Mouse (Mus musculus) cortical plate, adult 2 months (tissue): ENCODE results near the gene Vps37d. TPM values are rescaled to one million over a fixed set of nuclear protein-coding genes. Genes with fewer than 3 reads are reported as not detected.

ENCODE experiments used
- H3K27ac ChIP-seq: fragments of 200-500 bp; 2 replicates; pipeline ENCODE4 v1.5.1; 2012; ENCODE audit warnings: low read length, control low read depth, inconsistent platforms; ENCODE audit not compliant: insufficient read depth
- H3K4me1 ChIP-seq: fragments of 200-500 bp; 2 replicates; pipeline ENCODE4 v1.6.1; 2011; ENCODE audit warnings: low read length; ENCODE audit not compliant: control insufficient read depth, insufficient read depth
- H3K4me3 ChIP-seq: fragments of 200-500 bp; 2 replicates; pipeline ENCODE4 v1.5.1; 2011; ENCODE audit warnings: mild to moderate bottlenecking, low read length, control low read depth; ENCODE audit not compliant: insufficient read depth
- CTCF ChIP-seq: fragments of 200-500 bp; IDR thresholded peaks from 2 replicates; pipeline ENCODE4 v1.5.1; 2011; ENCODE audit warnings: mild to moderate bottlenecking, control low read depth, low read length; ENCODE audit not compliant: insufficient read depth; ENCODE audit errors: extremely low read depth
- POLR2A ChIP-seq: fragments of 200-500 bp; IDR thresholded peaks from 2 replicates; pipeline ENCODE4 v1.6.1; 2011; ENCODE audit warnings: mild to moderate bottlenecking, low read length, control low read depth; ENCODE audit not compliant: insufficient read depth; ENCODE audit errors: extremely low read depth
- polyA plus RNA-seq: library from polyadenylated mRNA; depleted of rRNA; stranded (reverse); fragments of >200 nt; gene quantifications from 2 replicates; pipeline ENCODE4 v1.2.3, GENCODE M21; 2012

Gene Vps37d
- polyA plus RNA-seq, 1 experiment, result 26.6 TPM

DNA sequence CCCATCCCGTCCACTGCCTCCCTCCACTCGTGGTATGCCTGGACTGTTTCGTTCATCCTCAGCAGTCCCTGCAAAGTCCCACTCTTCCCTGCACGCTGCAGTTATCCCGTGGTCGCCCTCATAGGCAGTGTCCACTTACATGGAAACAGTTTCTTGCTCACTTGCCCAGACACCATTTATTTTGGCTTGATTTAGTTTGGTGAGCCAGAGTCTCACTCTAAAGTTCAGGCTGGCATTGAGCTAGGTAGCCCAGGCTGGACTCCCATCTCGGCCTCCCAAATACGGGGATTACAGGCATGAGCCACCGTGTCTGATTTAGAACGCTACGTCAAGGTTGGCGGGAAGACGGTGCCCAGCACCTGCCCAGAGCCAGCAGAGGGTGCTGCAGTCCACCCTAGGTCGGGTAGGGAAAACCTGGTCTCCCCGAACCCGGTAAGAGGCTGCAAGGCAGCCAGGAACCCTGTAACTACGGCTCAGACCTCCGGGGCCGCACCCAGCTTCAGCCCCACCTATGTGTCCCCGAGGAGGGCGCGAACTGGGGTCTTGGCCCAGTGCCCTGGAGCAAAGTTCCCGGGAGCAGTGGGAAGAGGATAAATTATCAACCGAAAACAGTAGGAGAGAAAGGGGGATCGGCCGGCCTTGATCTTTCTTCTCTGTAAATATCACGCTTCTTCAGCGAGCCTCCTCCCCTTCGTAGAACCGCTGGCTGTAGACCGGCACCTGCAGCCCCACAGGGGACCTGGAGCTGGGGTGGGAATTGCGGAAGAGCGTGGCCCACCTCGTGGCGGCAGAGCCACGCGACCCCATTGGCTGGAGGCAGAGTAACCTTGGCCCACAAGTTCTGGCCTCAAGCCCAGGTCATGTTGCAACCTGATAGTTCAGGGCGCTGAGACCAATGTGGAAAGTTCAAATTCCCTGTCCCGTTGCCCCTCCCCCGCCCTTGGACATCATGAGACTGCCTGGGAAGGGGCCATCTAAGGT lies 29.7 kb upstream of the Vps37d start:
- no peak for TF ChIP-seq POLR2A
- peak; percentile 43; the same call in 1 of the 2 replicates for TF ChIP-seq CTCF
- Histone ChIP-seq H3K27ac (no peak overlapping the region), H3K4me3 (no peak overlapping the region; the same call in 1 of the 2 replicates), H3K4me1 (no peaks in the 10 kb centered on the region; the same call in 1 of the 2 replicates)

DNA sequence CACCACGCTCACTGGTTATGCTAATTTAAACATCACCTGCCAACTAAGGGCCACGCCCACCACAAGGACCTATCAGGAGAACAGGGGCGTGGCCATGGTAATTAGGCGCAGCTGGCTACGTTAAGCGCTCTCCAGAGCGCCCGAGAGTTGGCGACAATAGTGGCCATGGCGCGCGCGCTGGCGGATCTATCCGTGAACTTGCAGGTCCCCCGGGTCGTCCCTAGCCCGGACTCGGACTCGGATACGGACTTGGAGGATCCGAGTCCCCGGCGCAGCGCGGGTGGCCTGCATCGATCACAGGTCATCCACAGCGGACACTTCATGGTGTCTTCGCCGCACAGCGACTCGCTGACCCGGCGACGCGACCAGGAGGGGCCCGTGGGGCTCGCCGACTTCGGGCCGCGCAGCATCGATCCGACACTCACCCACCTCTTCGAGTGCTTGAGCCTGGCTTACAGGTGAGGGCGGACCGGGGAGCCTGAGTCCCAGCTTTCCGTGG lies 28.7 kb upstream of the Vps37d start:
- Histone ChIP-seq H3K4me3 (peak overlapping the region; percentile 12; the same call in 1 of the 2 replicates), H3K4me1 (no peaks in the 10 kb centered on the region; the same call in 1 of the 2 replicates), H3K27ac (no peak overlapping the region)
- TF ChIP-seq POLR2A (no peak; the same call in 1 of the 2 replicates), CTCF (no peak)

DNA sequence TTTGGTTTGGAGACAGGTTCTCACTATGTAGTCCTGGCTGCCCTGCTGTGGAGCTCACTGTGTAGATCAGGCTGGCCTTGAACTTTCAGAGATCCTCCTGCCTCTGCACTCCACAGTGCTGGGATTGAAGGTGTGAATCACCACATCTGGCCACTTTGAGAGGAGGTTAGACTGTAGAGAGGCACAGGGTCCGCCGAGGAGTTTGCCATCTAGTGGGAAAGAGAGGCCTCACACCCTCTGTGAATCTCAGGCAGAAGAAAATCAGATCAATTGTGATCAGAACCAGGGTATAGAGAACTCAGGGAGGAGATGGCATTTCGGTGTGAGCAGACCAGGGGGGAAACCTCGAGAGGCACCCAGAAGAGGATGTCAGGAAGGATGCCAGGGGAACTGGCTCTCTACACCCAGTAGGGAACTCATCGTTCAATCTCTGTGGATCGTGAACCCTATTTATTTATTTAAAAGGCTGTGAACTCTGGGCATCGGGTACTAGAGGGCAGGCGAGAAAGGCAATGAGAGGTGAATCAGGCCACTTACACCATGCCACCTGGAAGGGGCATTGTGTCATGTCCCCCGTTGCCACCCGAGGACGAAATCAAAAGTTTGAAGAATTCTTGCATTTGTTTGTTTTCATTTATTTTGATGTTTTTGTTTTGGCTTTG lies 26.1 kb upstream of the Vps37d start:
- Histone ChIP-seq H3K27ac (no peak overlapping the region), H3K4me1 (no peaks in the 10 kb centered on the region; the same call in 1 of the 2 replicates), H3K4me3 (no peak overlapping the region)
- no peak for TF ChIP-seq POLR2A
- TF ChIP-seq CTCF, result peak; percentile 34

DNA sequence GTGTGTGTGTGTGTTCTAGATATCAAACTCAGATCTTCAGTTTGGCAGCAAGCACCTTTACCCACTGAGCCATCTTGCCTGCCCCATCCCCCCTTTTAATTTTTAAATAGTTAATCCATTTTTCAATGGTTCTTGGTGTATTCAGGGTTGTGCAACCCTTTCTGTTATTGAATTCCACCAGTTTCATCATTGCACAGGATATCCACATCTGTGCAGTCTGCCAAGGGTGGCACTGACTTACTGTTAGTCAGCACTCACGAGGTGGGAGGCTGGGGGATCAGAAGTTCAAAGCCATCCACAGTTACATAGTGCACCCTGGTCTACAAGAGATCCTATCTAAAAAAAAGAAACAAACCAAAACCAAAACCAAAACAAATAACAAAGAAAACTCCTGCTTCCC lies 22.9 kb upstream of the Vps37d start:
- no peak for TF ChIP-seq POLR2A
- TF ChIP-seq CTCF, result no peak
- Histone ChIP-seq H3K4me1 (no peaks in the 10 kb centered on the region), H3K4me3 (no peak overlapping the region), H3K27ac (no peak overlapping the region)

DNA sequence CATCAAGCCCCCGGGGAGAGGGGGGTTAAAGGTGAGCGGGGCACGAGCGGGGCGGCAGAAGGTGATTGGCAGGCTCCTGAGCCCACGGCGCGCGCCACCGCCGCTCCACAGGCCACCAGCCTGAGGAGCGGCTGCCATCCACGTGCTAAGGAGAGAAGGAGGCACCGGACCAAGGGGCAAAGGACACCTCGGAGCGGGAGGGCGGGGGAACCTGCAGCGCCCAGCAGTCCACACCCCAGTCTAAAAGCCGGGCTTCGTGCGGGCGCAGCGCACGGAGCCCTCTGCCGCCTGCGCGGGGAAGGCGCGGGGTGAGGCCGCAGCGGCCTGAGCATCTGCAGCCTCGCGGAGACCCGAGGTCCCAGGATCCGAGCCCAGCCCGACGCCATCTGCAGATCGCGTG lies 11.6 kb upstream of the Vps37d start, which contains the start of gene Mlxipl:
Gene Mlxipl (plus strand): TSS at position 238 of the 400 bp plus-strand sequence.
- no peak for TF ChIP-seq CTCF
- no peak for TF ChIP-seq POLR2A
- Histone ChIP-seq H3K4me3 (no peak within 1 kb of the TSS), H3K4me1 (no peaks in the 10 kb centered on the region), H3K27ac (no peak within 1 kb of the TSS)

DNA sequence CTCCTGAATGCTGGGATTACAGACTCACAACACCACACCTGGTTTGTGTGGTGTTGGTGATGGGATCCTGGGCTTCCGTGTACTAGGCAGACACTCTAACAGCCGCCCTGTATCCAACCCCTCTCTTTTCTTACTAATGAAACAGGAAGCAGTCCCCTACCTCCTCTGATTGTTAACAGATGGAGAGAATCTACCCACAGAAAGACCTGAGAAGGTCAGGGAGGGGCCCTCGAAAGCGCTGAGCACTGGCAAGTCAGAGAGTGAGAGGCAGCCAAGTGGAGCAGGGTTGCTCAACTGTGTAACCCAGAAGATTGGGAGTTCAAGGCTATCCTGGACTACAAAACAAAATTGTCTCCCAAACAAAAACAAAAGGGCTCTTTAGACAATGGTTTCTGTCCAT lies 8.8 kb upstream of the Vps37d start:
- Histone ChIP-seq H3K27ac (no peak overlapping the region), H3K4me3 (no peak overlapping the region), H3K4me1 (no peaks in the 10 kb centered on the region)
- no peak for TF ChIP-seq CTCF
- TF ChIP-seq POLR2A, result no peak

DNA sequence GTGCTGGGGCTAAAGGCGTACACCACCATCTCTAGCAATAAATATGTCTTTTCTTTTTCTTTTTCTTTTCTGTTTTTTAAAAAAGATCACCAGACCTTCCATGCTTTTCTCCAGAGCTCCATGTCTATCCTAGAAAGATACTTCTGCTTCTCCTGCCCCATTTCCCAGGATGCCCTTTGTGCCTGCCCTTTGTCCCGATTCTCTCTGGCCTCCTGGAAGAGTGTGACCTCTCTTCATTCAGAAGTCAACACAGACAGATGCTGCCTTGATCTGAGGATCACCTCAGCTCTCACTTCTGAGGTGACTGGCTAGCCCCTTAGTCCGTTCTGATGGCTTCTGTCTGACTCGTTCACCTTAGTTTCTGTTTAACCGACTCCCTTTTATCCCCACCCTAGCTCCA lies 2.5 kb upstream of the Vps37d start:
- H3K4me1 ChIP-seq, result no peaks in the 10 kb centered on the region
- H3K4me3 ChIP-seq, result no peak overlapping the region
- H3K27ac ChIP-seq, result no peak overlapping the region
- no peak for TF ChIP-seq CTCF
- no peak for TF ChIP-seq POLR2A

DNA sequence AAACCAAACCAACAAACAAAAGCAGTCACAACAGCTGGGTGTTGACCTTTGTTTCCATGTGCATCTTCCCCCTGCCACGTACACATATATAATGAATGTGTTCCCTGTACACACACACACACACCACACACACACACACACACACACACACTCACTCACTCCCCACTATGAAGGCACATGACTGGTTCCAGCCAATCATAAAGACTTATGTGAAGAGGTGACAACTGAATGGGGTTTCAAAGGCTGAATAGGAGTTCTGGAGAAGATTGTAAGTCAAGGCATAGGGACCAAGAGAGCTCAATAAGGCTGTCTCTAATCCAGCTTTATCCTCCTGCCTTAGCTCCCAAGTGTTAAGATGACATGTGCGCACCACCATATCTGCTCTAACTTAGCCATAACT lies 1.5 kb upstream of the Vps37d start:
- H3K27ac ChIP-seq, result no peak overlapping the region
- H3K4me3 ChIP-seq, result no peak overlapping the region
- no peaks in the 10 kb centered on the region for H3K4me1 ChIP-seq
- no peak for TF ChIP-seq POLR2A
- no peak for TF ChIP-seq CTCF

DNA sequence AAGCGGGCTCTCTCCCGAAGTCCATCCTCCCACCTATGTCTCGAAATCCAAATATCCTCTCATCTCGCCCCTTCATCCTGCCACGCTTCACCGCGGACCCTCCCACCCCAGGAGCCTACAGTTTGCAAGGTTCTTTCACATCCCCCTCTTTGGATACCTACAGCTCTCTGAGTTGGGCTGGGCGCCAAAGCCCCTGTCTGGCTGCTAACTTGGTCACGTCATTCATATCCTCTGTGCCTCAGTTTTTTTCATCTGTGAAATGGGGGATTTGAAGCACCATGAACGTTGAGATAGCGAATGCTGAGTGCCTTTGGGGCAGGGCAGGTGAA lies 380 bp upstream of the Vps37d start:
- no peak for TF ChIP-seq POLR2A
- no peak for TF ChIP-seq CTCF
- H3K27ac ChIP-seq, result no peak overlapping the region
- H3K4me1 ChIP-seq, result no peaks in the 10 kb centered on the region
- peak overlapping the region; percentile 40 for H3K4me3 ChIP-seq

DNA sequence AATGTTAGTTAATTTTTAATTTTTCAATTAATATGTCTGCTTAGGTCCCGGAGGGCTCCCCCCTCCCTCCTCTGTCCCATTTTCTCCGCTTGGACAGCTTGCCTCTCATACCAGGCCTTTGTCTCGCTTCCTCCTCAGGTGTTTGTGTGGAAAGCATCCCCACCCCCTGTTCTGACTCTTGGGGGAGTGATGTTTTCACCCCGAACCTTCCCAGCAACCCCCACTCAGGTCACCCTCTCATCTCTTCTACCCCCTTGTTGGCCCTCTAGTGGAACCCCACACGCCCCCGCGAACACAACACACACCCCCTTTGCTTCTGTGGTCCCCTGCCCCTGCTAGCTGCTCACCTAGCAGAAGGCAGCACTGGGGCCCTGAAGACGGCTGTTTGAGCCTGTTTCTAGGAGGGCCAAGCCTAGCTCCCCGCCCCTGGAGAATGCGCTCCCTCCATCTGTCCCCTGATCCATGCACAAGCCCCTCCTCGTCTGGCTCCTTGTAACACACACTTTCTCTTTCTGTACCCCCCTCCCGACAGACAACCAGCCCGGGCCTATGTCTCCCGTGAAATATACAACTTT lies 1.0 kb downstream of the Vps37d start:
- Histone ChIP-seq H3K27ac (no peak overlapping the region), H3K4me1 (no peaks in the 10 kb centered on the region), H3K4me3 (peak overlapping the region; percentile 40)
- TF ChIP-seq POLR2A (no peak), CTCF (no peak)

DNA sequence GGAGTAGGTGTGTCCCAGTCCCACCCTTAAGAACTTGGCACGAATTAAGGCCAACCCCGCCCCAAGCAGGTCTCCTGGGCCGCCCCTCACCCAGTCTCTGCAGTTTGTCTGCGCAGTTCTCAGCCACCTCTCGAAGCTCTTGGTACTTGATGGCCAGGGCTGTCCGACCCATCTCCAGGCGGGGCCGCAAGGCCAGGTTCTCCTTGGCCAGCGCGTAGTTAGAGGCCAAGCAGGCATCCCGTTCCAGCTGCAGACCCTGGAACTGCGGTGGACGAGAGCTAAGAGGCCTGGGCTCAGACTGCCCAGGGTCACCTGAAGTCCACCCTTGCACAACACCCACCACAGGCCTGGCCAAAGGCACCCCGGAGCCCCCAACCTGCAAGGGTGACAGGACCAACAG lies 1.7 kb downstream of the Vps37d start:
- no peak overlapping the region for H3K27ac ChIP-seq
- TF ChIP-seq CTCF (no peak), POLR2A (no peak)

More for the DNA sequence above, 1.7 kb downstream of the Vps37d start:
- no peak overlapping the region; the same call in 1 of the 2 replicates for H3K4me3 ChIP-seq
- no peaks in the 10 kb centered on the region for H3K4me1 ChIP-seq
